Mouse (Mus musculus) hindbrain, embryonic 15.5 days (tissue): ENCODE measurements around the gene D10Jhu81e. TPM values are rescaled to one million over a fixed set of nuclear protein-coding genes. Genes with fewer than 3 reads are reported as not detected.
A peak's percentile ranks its signal among the peaks of the same experiment; 100 is the strongest.
"Not testable (repeated sequence)": the region's sequence is repeated elsewhere in the genome, so short reads cannot be mapped to it uniquely, and the experiment has no call there.

Experiments used
- ATAC-seq: fragments of 200-750 bp; cut with Nextera tagmentation; 2 replicates; pipeline ENCODE4 v1.8.0; 2017; ENCODE audit warnings: low read depth, moderate number of reproducible peaks, moderate TSS enrichment; ENCODE audit not compliant: low FRiP score
- H3K27ac ChIP-seq: fragments of 300-500 bp; sonication (generic); replicated peaks from 2 replicates; pipeline ENCODE4 v1.5.1; 2015; ENCODE audit warnings: mild to moderate bottlenecking, inconsistent platforms
- H3K27me3 ChIP-seq: fragments of 300-500 bp; sonication (generic); 2 replicates; pipeline ENCODE4 v1.6.1; 2015; ENCODE audit warnings: control low read depth, inconsistent platforms
- H3K36me3 ChIP-seq: fragments of 300-500 bp; sonication (generic); 2 replicates; pipeline ENCODE4 v1.6.1; 2015; ENCODE audit warnings: control low read depth, inconsistent platforms
- H3K4me1 ChIP-seq: fragments of 300-500 bp; sonication (generic); replicated peaks from 2 replicates; pipeline ENCODE4 v1.6.1; 2015; ENCODE audit warnings: control low read depth, inconsistent platforms
- H3K4me2 ChIP-seq: fragments of 300-500 bp; sonication (generic); 2 replicates; pipeline ENCODE4 v1.6.1; 2015; ENCODE audit warnings: moderate library complexity, mild to moderate bottlenecking, inconsistent platforms
- H3K4me3 ChIP-seq: fragments of 300-500 bp; sonication (generic); 2 replicates; pipeline ENCODE4 v1.5.1; 2015; ENCODE audit warnings: mild to moderate bottlenecking, inconsistent platforms
- H3K9ac ChIP-seq: fragments of 300-500 bp; sonication (generic); 2 replicates; pipeline ENCODE4 v1.6.1; 2015; ENCODE audit warnings: inconsistent platforms
- H3K9me3 ChIP-seq: fragments of 300-500 bp; sonication (generic); 2 replicates; pipeline ENCODE4 v1.6.1; 2016; ENCODE audit warnings: control low read depth, inconsistent platforms
- WGBS: fragments of 180-500 bp; shearing (Covaris S2); methylation state at CpG from one replicate; pipeline ENCODE4 v1.1.7; 2015; 5-methylcytosine and 5-hydroxymethylcytosine counted together
- polyA plus RNA-seq: library from polyadenylated mRNA; unstranded; fragments of >200 nt; fragmentation: Nextera tagmentation; extraction: Ambion mirVana; gene quantifications from 2 replicates; pipeline ENCODE4 v1.2.1, GENCODE M21; 2015

Gene D10Jhu81e
- 27.7 and 29.9 TPM in 2 replicates for polyA plus RNA-seq

GRCm38 (mm10) chr10:78169281-78170042, at the start of gene D10Jhu81e:
D10Jhu81e (minus strand) TSS chr10:78169782.
- peak; percentile 97 for ATAC-seq
- peak within 1 kb of the TSS; percentile 74 for H3K4me3 ChIP-seq
- peaks cover 42% of the 10 kb centered on the region for H3K36me3 ChIP-seq
- H3K4me2 ChIP-seq = peak within 1 kb of the TSS; percentile 78
- no peaks in the 10 kb centered on the region for H3K9me3 ChIP-seq
- no peaks in the 10 kb centered on the region for H3K27me3 ChIP-seq
- peak within 1 kb of the TSS; percentile 87 for H3K9ac ChIP-seq
- peaks cover 28% of the 10 kb centered on the region for H3K4me1 ChIP-seq
- H3K27ac ChIP-seq = peak within 1 kb of the TSS; percentile 82
- WGBS = 2% methylated on average over 49 of the region's 50 CpGs

- no peak overlapping the region for H3K27ac ChIP-seq
- 93% methylated on average over 6 of the region's 6 CpGs for WGBS
These were observed 49.0 kb upstream of the D10Jhu81e start for GRCm38 (mm10) chr10:78218576-78218975.

DNA sequence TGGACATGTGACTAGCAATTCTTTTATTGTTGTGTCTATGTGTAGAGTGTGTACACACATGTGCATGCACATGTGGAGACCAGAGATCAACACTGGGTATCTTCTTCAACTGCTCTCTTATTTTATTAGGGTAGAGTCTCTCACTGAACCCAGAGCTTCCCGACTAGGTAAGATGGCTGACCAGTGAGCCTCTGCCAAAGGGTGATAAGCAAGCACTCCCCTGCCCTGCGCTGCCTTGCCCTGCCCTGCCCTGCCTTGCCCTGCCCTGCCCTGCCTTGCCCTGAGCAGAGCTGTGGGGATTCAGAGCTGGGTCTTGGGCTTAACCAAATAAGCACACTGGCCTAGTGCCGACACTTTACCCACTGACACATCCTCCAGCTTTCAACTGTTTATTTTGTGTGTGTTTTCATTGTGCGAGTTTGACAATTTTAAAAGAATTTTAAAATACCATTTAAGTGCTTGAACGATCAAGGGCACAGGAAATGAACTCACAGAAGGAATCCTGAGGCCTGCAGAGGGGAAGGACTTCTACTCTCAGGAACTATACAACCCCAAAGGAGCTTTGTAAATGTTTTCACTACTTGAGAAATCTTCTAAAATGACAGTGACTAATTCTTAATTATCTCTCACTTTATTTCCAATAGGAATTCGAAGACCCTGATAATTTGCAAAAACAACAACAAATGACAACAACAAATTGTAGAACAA, 46.9 kb upstream of the D10Jhu81e start:
- Histone ChIP-seq H3K27ac (no peak overlapping the region), H3K4me3 (no peak overlapping the region), H3K9ac (no peak overlapping the region), H3K9me3 (no peaks in the 10 kb centered on the region), H3K27me3 (no peaks in the 10 kb centered on the region), H3K4me1 (no peaks in the 10 kb centered on the region), H3K36me3 (peaks cover 66% of the 10 kb centered on the region), H3K4me2 (no peak overlapping the region)
- ATAC-seq = no peak
- 91% methylated on average over 6 of the region's 6 CpGs for WGBS

More at GRCm38 (mm10) chr10:78218576-78218975, 49.0 kb upstream of the D10Jhu81e start:
- Histone ChIP-seq H3K4me1 (no peaks in the 10 kb centered on the region), H3K4me2 (no peak overlapping the region), H3K36me3 (peaks cover 46% of the 10 kb centered on the region), H3K9me3 (no peaks in the 10 kb centered on the region), H3K27me3 (no peaks in the 10 kb centered on the region), H3K9ac (no peak overlapping the region), H3K4me3 (no peak overlapping the region)
- ATAC-seq = no peak

DNA sequence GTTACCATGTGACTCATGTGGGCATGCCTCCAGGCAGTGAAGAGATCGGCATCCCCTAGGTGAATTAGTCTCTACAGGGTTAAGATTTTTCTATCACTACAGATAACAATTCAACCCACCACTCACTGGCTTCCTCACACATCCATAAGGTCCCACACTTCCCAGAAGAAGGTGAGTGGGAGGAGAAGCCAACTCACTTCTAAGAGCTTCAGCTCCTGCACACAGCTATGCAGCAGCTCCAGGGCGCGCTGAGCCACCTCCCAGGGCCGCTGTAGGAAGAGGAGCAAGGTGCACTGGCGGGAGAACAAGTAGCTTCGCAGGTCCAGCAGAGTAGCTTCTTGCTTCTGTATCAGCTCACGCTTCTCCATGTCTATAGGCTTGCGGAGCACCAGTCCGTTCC, 44.8 kb upstream of the D10Jhu81e start:
- 95% methylated on average over 9 of the region's 9 CpGs for whole genome bisulfite sequencing
- no peak for ATAC-seq

GRCm38 (mm10) chr10:78211311-78211710, 41.7 kb upstream of the D10Jhu81e start:
- Histone ChIP-seq H3K4me2 (no peak overlapping the region), H3K27ac (no peak overlapping the region), H3K9ac (no peak overlapping the region), H3K4me3 (no peak overlapping the region), H3K36me3 (peaks cover 88% of the 10 kb centered on the region), H3K27me3 (no peaks in the 10 kb centered on the region), H3K4me1 (no peaks in the 10 kb centered on the region), H3K9me3 (no peaks in the 10 kb centered on the region)
- WGBS = 71% methylated on average over 6 of the region's 6 CpGs
- ATAC-seq = 0 out of 2 replicates have a peak, but pooled peaks have one; percentile 27

More for the DNA sequence above, 44.8 kb upstream of the D10Jhu81e start:
- Histone ChIP-seq H3K4me2 (no peak overlapping the region), H3K9me3 (no peaks in the 10 kb centered on the region), H3K36me3 (peaks cover 83% of the 10 kb centered on the region), H3K27me3 (no peaks in the 10 kb centered on the region), H3K27ac (no peak overlapping the region), H3K9ac (no peak overlapping the region), H3K4me1 (no peaks in the 10 kb centered on the region), H3K4me3 (no peak overlapping the region)

- Histone ChIP-seq H3K4me2 (no peak overlapping the region), H3K4me3 (no peak overlapping the region), H3K9ac (no peak overlapping the region), H3K4me1 (no peaks in the 10 kb centered on the region), H3K36me3 (peaks cover 88% of the 10 kb centered on the region), H3K27me3 (no peaks in the 10 kb centered on the region), H3K9me3 (no peaks in the 10 kb centered on the region), H3K27ac (no peak overlapping the region)
- ATAC-seq = no peak
- WGBS = 96% methylated on average over 4 of the region's 4 CpGs
These were observed 31.6 kb upstream of the D10Jhu81e start for GRCm38 (mm10) chr10:78201182-78201581.

DNA sequence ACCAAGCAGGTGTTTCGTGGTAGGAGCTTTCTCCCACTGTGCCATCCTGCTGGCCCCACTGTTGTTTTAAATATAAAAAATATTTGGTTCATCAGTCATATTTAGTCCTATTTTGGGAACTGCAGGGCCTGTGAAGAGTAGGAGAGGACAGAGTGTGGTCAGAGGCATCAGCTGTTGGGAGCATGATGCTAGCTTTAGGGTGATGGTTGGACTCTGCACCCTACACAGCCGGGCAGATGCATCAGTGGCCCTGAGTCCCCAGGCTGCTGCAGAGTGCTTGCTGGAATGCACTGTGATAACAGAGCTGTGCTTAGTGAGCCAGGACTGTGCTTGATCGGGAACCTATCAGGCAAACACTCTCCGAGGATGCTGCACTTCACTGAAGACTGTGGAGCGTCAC, 23.4 kb upstream of the D10Jhu81e start:
- Histone ChIP-seq H3K9ac (no peak overlapping the region), H3K4me2 (no peak overlapping the region), H3K4me3 (no peak overlapping the region), H3K36me3 (peaks cover 91% of the 10 kb centered on the region), H3K4me1 (no peaks in the 10 kb centered on the region), H3K27ac (no peak overlapping the region), H3K27me3 (no peaks in the 10 kb centered on the region), H3K9me3 (no peaks in the 10 kb centered on the region)
- WGBS = 88% methylated on average over 5 of the region's 5 CpGs
- ATAC-seq = no peak

GRCm38 (mm10) chr10:78186076-78186475, 16.5 kb upstream of the D10Jhu81e start:
- not testable (repeated sequence) for H3K9me3 ChIP-seq, H3K27me3 ChIP-seq, ATAC-seq, H3K27ac ChIP-seq, H3K4me3 ChIP-seq, H3K9ac ChIP-seq, H3K4me2 ChIP-seq
- 88% methylated on average over 4 of the region's 4 CpGs for WGBS
- H3K4me1 ChIP-seq = peaks cover 14% of the 10 kb centered on the region
- H3K36me3 ChIP-seq = peaks cover 48% of the 10 kb centered on the region

DNA sequence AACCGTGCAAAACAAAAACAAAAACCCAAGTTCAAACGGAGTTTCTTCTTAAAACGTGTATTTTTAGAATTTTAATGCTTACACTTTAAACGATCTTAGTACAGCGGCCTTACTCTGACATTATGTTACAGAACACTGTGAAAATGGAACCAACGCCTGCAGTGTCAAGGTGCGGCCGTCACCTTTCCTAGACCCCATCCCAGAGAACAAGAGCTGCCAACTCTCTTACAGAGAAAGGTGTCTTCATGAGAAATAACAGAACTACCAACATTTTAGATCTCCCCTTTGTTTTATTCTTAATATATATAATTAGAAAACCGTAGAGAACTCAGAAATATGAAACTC, 15.8 kb upstream of the D10Jhu81e start:
- Histone ChIP-seq H3K9ac (peak overlapping the region; percentile 4; the same call in 1 of the 2 replicates), H3K9me3 (no peaks in the 10 kb centered on the region), H3K4me2 (peak overlapping the region; percentile 91), H3K27ac (peak overlapping the region; percentile 78), H3K4me3 (peak overlapping the region; percentile 57), H3K36me3 (peaks cover 52% of the 10 kb centered on the region), H3K27me3 (no peaks in the 10 kb centered on the region), H3K4me1 (peaks cover 14% of the 10 kb centered on the region)
- ATAC-seq = peak; percentile 51; the same call in 1 of the 2 replicates
- WGBS = 26% methylated on average over 9 of the region's 9 CpGs

DNA sequence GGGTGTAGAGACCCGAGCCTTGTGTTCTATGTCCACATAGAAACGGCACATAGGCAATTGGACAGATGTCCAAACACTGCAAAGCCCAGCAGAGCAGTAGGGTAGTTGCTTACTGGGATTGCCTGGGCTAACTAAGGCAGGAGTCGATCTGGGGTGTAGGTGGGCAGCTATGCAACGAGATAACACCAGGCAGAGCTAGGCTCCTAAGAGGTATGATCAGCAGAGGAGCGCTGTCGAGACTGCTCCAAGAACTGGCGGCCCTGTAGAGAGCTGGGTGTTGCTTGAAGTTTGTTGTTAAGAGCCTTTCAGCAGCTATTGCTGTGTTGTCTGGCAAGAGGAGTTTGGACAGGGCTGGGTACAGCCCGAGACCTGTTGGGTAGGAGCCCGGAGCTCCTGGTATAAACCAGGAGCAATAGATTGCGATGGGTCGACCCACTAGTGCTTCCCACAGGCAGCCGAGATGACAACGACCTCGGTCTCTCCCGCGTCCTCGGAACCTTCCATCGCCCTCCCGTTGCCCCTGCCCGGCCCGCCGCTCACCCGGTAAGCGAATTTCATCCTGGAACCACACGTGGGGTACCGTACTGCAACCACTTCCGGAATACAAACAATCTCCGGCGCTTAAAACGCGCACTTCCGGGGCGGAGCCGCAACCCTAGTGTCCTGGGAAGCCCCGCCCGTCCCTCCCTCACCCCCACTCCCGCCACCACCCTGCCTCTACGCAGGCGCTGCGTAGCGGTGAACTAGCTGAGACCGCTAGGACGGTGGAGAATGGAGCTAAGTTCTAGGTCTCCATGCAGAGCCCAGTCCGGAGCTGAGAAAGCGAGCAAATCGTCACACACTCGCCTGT, 15.2 kb upstream of the D10Jhu81e start, which contains the start of gene Pwp2:
Gene Pwp2, minus strand, starts transcription at position 619 of the 850 bp plus-strand sequence.
- H3K27ac ChIP-seq = peak within 1 kb of the TSS; percentile 78
- peak within 1 kb of the TSS; percentile 47 for H3K9ac ChIP-seq
- peak within 1 kb of the TSS; percentile 91 for H3K4me2 ChIP-seq
- peaks cover 52% of the 10 kb centered on the region for H3K36me3 ChIP-seq
- no peaks in the 10 kb centered on the region for H3K9me3 ChIP-seq
- no peaks in the 10 kb centered on the region for H3K27me3 ChIP-seq
- ATAC-seq = peak; percentile 96
- peak within 1 kb of the TSS; percentile 57 for H3K4me3 ChIP-seq
- peaks cover 14% of the 10 kb centered on the region for H3K4me1 ChIP-seq
- WGBS = 2% methylated on average over 47 of the region's 47 CpGs

GRCm38 (mm10) chr10:78183577-78183976, 14.0 kb upstream of the D10Jhu81e start:
- Histone ChIP-seq H3K4me1 (peaks cover 14% of the 10 kb centered on the region), H3K36me3 (peaks cover 52% of the 10 kb centered on the region), H3K27ac (no peak overlapping the region), H3K27me3 (no peaks in the 10 kb centered on the region), H3K9me3 (no peaks in the 10 kb centered on the region), H3K4me2 (no peak overlapping the region), H3K4me3 (no peak overlapping the region), H3K9ac (no peak overlapping the region)
- 91% methylated on average over 3 of the region's 3 CpGs for WGBS
- no peak for ATAC-seq
